Mouse (Mus musculus) embryonic facial prominence, embryonic 12.5 days (tissue): ENCODE measurements around the gene AC109138.7. TPM values are rescaled to one million over a fixed set of nuclear protein-coding genes. Genes with fewer than 3 reads are reported as not detected.

Source experiments
- ATAC-seq: fragments of 200-750 bp; cut with Nextera tagmentation; 2 replicates; pipeline ENCODE4 v1.8.0; 2017; ENCODE audit not compliant: insufficient number of reproducible peaks, insufficient read depth, low FRiP score, low TSS enrichment
- H3K27ac ChIP-seq: fragments of 300-500 bp; sonication (generic); 2 replicates; pipeline ENCODE4 v1.5.1; 2016; ENCODE audit warnings: mild to moderate bottlenecking
- H3K27me3 ChIP-seq: fragments of 300-500 bp; sonication (generic); 2 replicates; pipeline ENCODE4 v1.6.1; 2016; ENCODE audit warnings: mild to moderate bottlenecking, moderate library complexity
- H3K36me3 ChIP-seq: fragments of 300-500 bp; sonication (generic); 2 replicates; pipeline ENCODE4 v1.6.1; 2016; ENCODE audit warnings: mild to moderate bottlenecking
- H3K4me1 ChIP-seq: fragments of 300-500 bp; sonication (generic); 2 replicates; pipeline ENCODE4 v1.6.1; 2016
- H3K4me2 ChIP-seq: fragments of 300-500 bp; sonication (generic); replicated peaks from 2 replicates; pipeline ENCODE4 v1.6.1; 2016; ENCODE audit warnings: mild to moderate bottlenecking, moderate library complexity
- H3K4me3 ChIP-seq: fragments of 300-500 bp; sonication (generic); 2 replicates; pipeline ENCODE4 v1.5.1; 2016; ENCODE audit warnings: mild to moderate bottlenecking
- H3K9ac ChIP-seq: fragments of 300-500 bp; sonication (generic); 2 replicates; pipeline ENCODE4 v1.6.1; 2016; ENCODE audit warnings: mild to moderate bottlenecking, moderate library complexity
- H3K9me3 ChIP-seq: fragments of 300-500 bp; sonication (generic); 2 replicates; pipeline ENCODE4 v1.6.1; 2016; ENCODE audit warnings: mild to moderate bottlenecking, moderate library complexity
- WGBS: fragments of 180-500 bp; shearing (Covaris S2); methylation state at CpG from one replicate; pipeline ENCODE4 v1.1.7; 2016; 5-methylcytosine and 5-hydroxymethylcytosine counted together
- microRNA-seq: library from miRNA; unstranded; fragments of <30 nt; microRNA quantifications from one replicate; pipeline ENCODE4, GENCODE M21; 2017
- polyA plus RNA-seq: library from polyadenylated mRNA; unstranded; fragments of >200 nt; fragmentation: Nextera tagmentation; extraction: Ambion mirVana; gene quantifications from 2 replicates; pipeline ENCODE4 v1.2.1, GENCODE M21; 2016

Gene AC109138.7
- polyA plus RNA-seq, 1 experiment from 2014 or later, result not detected

DNA sequence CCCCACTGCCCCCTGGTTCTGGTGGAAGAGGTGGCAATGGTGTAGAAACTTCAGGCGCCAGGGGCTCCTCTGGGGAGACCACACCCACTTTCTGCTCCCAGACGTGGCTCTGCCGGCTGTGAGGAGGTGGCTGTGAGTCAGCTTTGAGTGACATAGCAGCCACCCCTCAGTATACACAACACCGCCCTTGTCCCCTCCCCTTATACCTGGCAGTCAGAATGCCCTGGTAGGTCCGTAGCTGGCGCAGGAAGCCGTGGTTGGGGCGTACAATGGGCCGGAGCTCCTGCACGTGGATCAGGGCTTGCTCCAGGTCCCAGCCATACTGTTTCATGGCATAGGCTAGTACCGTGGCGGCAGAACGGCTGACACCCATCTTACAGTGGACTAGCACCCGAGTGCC is 49.5 kb downstream of the AC109138.7 start:
- Histone ChIP-seq H3K4me1 (no peaks in the 10 kb centered on the region), H3K4me3 (no peak overlapping the region)
- no peak for ATAC-seq

GRCm38 (mm10) chr19:4264171-4264780 is 50.1 kb downstream of the AC109138.7 start:
- Histone ChIP-seq H3K4me2 (no peak overlapping the region), H3K4me3 (no peak overlapping the region), H3K36me3 (no peaks in the 10 kb centered on the region), H3K9me3 (no peaks in the 10 kb centered on the region), H3K27me3 (peaks cover 21% of the 10 kb centered on the region), H3K9ac (no peak overlapping the region), H3K27ac (no peak overlapping the region), H3K4me1 (peaks cover 4% of the 10 kb centered on the region)
- no peak for ATAC-seq
- WGBS, result 89% methylated on average over 6 of the region's 6 CpGs

More for the DNA sequence above, 49.5 kb downstream of the AC109138.7 start:
- Histone ChIP-seq H3K27ac (no peak overlapping the region), H3K27me3 (peaks cover 15% of the 10 kb centered on the region), H3K9me3 (no peaks in the 10 kb centered on the region), H3K4me2 (no peak overlapping the region), H3K36me3 (no peaks in the 10 kb centered on the region), H3K9ac (no peak overlapping the region)
- 70% methylated on average over 14 of the region's 14 CpGs for WGBS

- 0 out of 2 replicates have a peak, but pooled peaks cover 3% of the 10 kb centered on the region for H3K36me3 ChIP-seq
- WGBS, result 59% methylated on average over 4 of the region's 4 CpGs
- H3K4me3 ChIP-seq, result no peak overlapping the region
- peaks cover 4% of the 10 kb centered on the region for H3K4me1 ChIP-seq
- H3K27me3 ChIP-seq, result peaks cover 37% of the 10 kb centered on the region
- ATAC-seq, result no peak
- no peak overlapping the region for H3K27ac ChIP-seq
- H3K4me2 ChIP-seq, result no peak overlapping the region
- no peak overlapping the region for H3K9ac ChIP-seq
- H3K9me3 ChIP-seq, result no peaks in the 10 kb centered on the region
Measured at GRCm38 (mm10) chr19:4265956-4266355, 51.8 kb downstream of the AC109138.7 start.

DNA sequence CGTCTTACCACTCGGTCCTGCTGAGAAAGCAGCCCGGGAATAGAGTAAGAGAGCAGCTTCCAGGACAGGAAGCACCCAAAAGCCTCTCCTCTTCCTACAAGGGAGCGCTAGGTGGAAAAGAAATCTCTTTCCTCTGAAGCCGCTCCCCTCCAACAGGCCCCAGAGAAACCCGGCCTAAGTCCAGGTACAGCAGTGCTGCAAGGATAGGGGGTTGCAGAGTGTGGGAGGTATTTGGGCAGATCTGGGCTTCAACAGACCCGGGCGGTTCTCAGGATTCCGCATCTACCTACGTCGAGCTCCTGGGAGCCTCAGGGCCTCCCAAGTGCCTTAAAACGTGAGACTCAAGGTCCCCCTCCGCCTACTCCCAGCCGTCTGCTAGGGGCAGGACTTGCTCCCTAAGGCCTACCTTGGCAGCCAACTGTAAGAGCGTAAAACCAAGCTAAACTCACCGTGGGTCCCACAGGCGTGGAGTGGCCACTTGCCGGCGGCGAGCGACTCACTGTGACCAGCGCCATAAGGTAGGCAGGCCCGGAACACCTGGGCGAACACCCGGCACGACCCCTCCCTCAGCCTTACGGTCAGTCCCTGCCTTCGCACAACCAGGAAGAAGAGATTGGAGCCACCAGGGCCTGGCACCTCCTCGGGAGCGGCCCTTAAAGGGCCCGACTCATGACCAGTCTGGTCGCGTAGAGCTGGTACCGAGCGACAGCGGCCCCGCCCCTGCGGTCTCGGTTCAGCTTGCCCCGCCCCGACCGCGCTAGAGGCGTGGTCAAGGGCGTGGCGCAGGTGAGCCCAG is 54.6 kb downstream of the AC109138.7 start, which contains the start of gene Ssh3:
Gene Ssh3 (minus strand): TSS at position 615 of the 796 bp plus-strand sequence.
- Histone ChIP-seq H3K27me3 (peaks cover 37% of the 10 kb centered on the region), H3K4me1 (peaks cover 4% of the 10 kb centered on the region), H3K4me2 (peak within 1 kb of the TSS; percentile 69), H3K36me3 (0 out of 2 replicates have a peak, but pooled peaks cover 3% of the 10 kb centered on the region), H3K9me3 (no peaks in the 10 kb centered on the region), H3K4me3 (peak within 1 kb of the TSS; percentile 45), H3K9ac (peak within 1 kb of the TSS; percentile 43), H3K27ac (no peak within 1 kb of the TSS)
- WGBS, result 4% methylated on average over 46 of the region's 46 CpGs
- ATAC-seq, result peak; percentile 58; the same call in 1 of the 2 replicates

DNA sequence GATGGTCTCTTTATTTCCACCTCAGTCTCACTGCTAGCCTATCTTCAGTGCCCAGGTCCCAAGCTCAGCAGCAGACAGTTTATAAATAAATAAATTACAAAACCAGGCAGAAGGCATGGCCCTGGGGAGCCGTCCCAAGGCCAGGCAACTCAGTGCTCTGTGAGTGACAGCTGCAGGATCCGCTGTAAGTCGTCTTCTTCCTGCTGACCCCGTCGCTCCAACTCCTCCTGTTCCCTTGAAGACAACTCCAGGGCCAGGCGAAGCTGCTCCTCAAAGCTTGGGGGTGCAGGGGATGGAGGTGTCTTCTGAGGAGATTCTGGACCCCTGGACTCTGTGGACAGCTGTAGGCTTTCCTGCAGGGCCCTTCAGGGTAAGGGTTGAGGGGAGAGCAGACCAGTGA is 56.0 kb downstream of the AC109138.7 start:
- no peak for ATAC-seq
- H3K9ac ChIP-seq, result no peak overlapping the region
- peaks cover 4% of the 10 kb centered on the region for H3K4me1 ChIP-seq
- H3K4me2 ChIP-seq, result no peak overlapping the region
- no peak overlapping the region for H3K27ac ChIP-seq
- H3K36me3 ChIP-seq, result 0 out of 2 replicates have a peak, but pooled peaks cover 3% of the 10 kb centered on the region
- no peak overlapping the region for H3K4me3 ChIP-seq
- 61% methylated on average over 6 of the region's 6 CpGs for WGBS
- H3K9me3 ChIP-seq, result no peaks in the 10 kb centered on the region
- peaks cover 37% of the 10 kb centered on the region for H3K27me3 ChIP-seq

DNA sequence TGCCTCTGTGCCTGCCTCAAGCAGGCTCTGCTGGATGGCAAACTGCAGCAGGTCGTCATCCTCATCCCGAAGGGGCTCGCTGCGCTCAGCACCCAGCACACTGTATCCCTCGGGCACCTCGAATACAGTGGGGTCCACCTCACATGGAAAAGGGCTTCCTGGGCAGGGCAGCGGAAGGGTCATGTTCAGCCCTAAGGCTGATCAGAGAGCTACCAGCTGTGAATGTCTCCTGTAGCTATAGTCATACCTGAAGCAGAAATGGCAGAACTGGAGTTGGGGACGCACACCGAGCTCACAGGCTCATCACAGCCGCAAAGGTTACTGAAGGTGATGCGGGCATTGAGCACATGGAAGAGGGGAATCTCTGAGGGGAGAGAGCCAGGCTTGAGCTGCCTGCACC is 56.8 kb downstream of the AC109138.7 start:
- peaks cover 37% of the 10 kb centered on the region for H3K27me3 ChIP-seq

DNA sequence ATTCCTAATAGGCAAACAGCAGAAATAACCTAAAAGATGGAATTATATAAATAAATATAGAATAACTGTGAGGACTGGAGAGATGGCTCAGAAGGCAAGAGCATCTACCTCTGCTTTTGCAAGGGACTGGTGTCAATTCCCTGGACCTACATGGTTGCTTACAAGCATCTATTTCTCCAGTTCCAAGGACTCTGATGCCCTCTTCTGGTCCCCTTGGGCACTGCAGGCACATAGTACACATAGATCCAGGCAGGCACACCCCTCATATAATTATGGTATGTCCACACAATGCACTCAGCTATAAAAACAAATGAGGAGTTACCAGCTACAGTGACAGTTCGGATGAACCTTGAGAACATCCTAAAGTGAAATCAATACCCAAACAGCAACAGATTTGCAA is 65.3 kb downstream of the AC109138.7 start:
- WGBS, result 92% methylated on average over 1 of the region's 1 CpGs
- ATAC-seq, result no peak
- Histone ChIP-seq H3K9me3 (peaks cover 4% of the 10 kb centered on the region; the same call in 1 of the 2 replicates), H3K27ac (no peak overlapping the region), H3K9ac (no peak overlapping the region), H3K4me3 (no peak overlapping the region), H3K27me3 (no peaks in the 10 kb centered on the region), H3K4me2 (no peak overlapping the region), H3K36me3 (no peaks in the 10 kb centered on the region), H3K4me1 (0 out of 2 replicates have a peak, but pooled peaks cover 11% of the 10 kb centered on the region)

More for the DNA sequence above, 56.8 kb downstream of the AC109138.7 start:
- Histone ChIP-seq H3K4me3 (no peak overlapping the region), H3K36me3 (0 out of 2 replicates have a peak, but pooled peaks cover 3% of the 10 kb centered on the region), H3K4me2 (no peak overlapping the region), H3K27ac (no peak overlapping the region), H3K9ac (no peak overlapping the region), H3K9me3 (peaks cover 2% of the 10 kb centered on the region; the same call in 1 of the 2 replicates), H3K4me1 (peaks cover 4% of the 10 kb centered on the region)
- ATAC-seq, result no peak
- WGBS, result 91% methylated on average over 11 of the region's 11 CpGs

DNA sequence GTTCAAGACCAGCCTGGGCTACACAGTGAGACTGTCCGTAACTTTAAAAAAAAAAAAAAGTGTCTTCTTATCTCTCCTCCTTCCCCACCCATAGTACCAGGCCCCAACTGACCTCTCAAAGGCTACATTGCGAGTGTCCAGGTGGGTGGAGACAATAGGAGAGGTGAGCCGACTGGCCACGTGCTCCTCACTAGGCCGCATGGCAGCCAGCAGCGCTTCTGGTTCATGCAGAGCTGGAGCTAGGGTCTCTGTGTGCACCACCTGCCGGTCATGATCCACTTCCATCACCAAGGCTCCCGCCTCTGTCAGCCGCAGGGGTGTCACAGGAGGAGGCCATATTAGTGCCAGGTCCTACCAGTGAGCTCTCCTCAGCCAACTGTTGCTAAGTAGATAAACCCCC is 66.3 kb downstream of the AC109138.7 start:
- no peak for ATAC-seq
- H3K36me3 ChIP-seq, result peaks cover 6% of the 10 kb centered on the region; the same call in 1 of the 2 replicates
- 95% methylated on average over 9 of the region's 9 CpGs for WGBS
- peaks cover 4% of the 10 kb centered on the region; the same call in 1 of the 2 replicates for H3K9me3 ChIP-seq
- no peak overlapping the region for H3K27ac ChIP-seq
- H3K4me3 ChIP-seq, result no peak overlapping the region
- H3K27me3 ChIP-seq, result no peaks in the 10 kb centered on the region
- no peak overlapping the region for H3K4me2 ChIP-seq
- H3K4me1 ChIP-seq, result 0 out of 2 replicates have a peak, but pooled peaks cover 11% of the 10 kb centered on the region
- H3K9ac ChIP-seq, result no peak overlapping the region

Small RNA genes within 50 kb of the gene (microRNA-seq; reads per million reads assigned to microRNA genes)
- gene Gm26115, result not detected
- not detected for gene Mir6985

Other genes starting within 250 kb of the AC109138.7 start
- 2.0 and 2.8 TPM in 2 replicates for gene Aldh3b2, start 242.0 kb upstream of the AC109138.7 start, polyA plus RNA-seq
- 3.0 and 3.4 TPM in 2 replicates for gene Acy3, start 227.8 kb upstream of the AC109138.7 start, polyA plus RNA-seq
- not detected in 2 replicates for gene Tbx10, start 221.6 kb upstream of the AC109138.7 start, polyA plus RNA-seq
- 30.0 and 33.2 TPM in 2 replicates for gene Nudt8, start 213.8 kb upstream of the AC109138.7 start, polyA plus RNA-seq
- gene Gm49405, start 213.7 kb upstream of the AC109138.7 start, polyA plus RNA-seq, result 4.0 and 5.6 TPM in 2 replicates
- gene Doc2g, start 211.0 kb upstream of the AC109138.7 start, polyA plus RNA-seq, result 6.5 and 6.9 TPM in 2 replicates
- 188 and 201 TPM in 2 replicates for gene Ndufv1, start 201.6 kb upstream of the AC109138.7 start, polyA plus RNA-seq
- 540 and 544 TPM in 2 replicates for gene Gstp1, start 176.4 kb upstream of the AC109138.7 start, polyA plus RNA-seq
- 2.8 and 11.5 TPM in 2 replicates for gene Gstp2, start 168.3 kb upstream of the AC109138.7 start, polyA plus RNA-seq
- not detected in 2 replicates for gene Gstp3, start 154.8 kb upstream of the AC109138.7 start, polyA plus RNA-seq
- gene Cabp2, start 132.8 kb upstream of the AC109138.7 start, polyA plus RNA-seq, result 0.22 TPM in 1 of 2 replicates, not detected in the other
- 55.6 and 55.7 TPM in 2 replicates for gene Cdk2ap2, start 117.2 kb upstream of the AC109138.7 start, polyA plus RNA-seq
- gene Pitpnm1, start 114.4 kb upstream of the AC109138.7 start, polyA plus RNA-seq, result 8.9 and 10.9 TPM in 2 replicates
- gene Aip, start 88.5 kb upstream of the AC109138.7 start, polyA plus RNA-seq, result 85.2 and 90.8 TPM in 2 replicates
- not detected in 2 replicates for gene Gpr152, start 74.6 kb upstream of the AC109138.7 start, polyA plus RNA-seq
- gene Cabp4, start 70.3 kb upstream of the AC109138.7 start, polyA plus RNA-seq, result not detected in 2 replicates
- gene Coro1b, start 65.7 kb upstream of the AC109138.7 start, polyA plus RNA-seq, result 128 and 135 TPM in 2 replicates
- gene Ptprcap, start 60.8 kb upstream of the AC109138.7 start, polyA plus RNA-seq, result 0.89 and 2.1 TPM in 2 replicates
- 59.7 and 71.7 TPM in 2 replicates for gene Rps6kb2, start 51.0 kb upstream of the AC109138.7 start, polyA plus RNA-seq
- 2.6 and 3.7 TPM in 2 replicates for gene Carns1, start 38.9 kb upstream of the AC109138.7 start, polyA plus RNA-seq
- gene Tbc1d10c, start 23.1 kb upstream of the AC109138.7 start, polyA plus RNA-seq, result 1.2 and 1.9 TPM in 2 replicates
- gene Ppp1ca, start 22.3 kb upstream of the AC109138.7 start, polyA plus RNA-seq, result 782 and 783 TPM in 2 replicates
- gene Rad9a, start 12.7 kb upstream of the AC109138.7 start, polyA plus RNA-seq, result 42.7 and 45.2 TPM in 2 replicates
- gene Clcf1, start 119 bp upstream of the AC109138.7 start, polyA plus RNA-seq, result 8.5 and 9.7 TPM in 2 replicates
- gene Pold4, start 17.5 kb downstream of the AC109138.7 start, polyA plus RNA-seq, result 14.9 and 21.6 TPM in 2 replicates
- 11.1 and 11.5 TPM in 2 replicates for gene Ssh3, start 54.8 kb downstream of the AC109138.7 start, polyA plus RNA-seq
- 11.0 and 13.4 TPM in 2 replicates for gene Ankrd13d, start 68.8 kb downstream of the AC109138.7 start, polyA plus RNA-seq
- 15.0 and 19.0 TPM in 2 replicates for gene Grk2, start 91.9 kb downstream of the AC109138.7 start, polyA plus RNA-seq
- 61.6 and 65.4 TPM in 2 replicates for gene Kdm2a, start 183.9 kb downstream of the AC109138.7 start, polyA plus RNA-seq
- gene Rhod, start 225.1 kb downstream of the AC109138.7 start, polyA plus RNA-seq, result 36.6 and 47.2 TPM in 2 replicates